Mouse (Mus musculus): Measurements from ENCODE around the gene Lbx2.
A peak's percentile ranks its signal among the peaks of the same experiment; 100 is the strongest.

The Lbx2 gene

GRCm38 (mm10) chr6:83071220-83071619, 14.9 kb upstream of the Lbx2 start:
- DNase-seq, result peak; percentile 32 to 52

DNA sequence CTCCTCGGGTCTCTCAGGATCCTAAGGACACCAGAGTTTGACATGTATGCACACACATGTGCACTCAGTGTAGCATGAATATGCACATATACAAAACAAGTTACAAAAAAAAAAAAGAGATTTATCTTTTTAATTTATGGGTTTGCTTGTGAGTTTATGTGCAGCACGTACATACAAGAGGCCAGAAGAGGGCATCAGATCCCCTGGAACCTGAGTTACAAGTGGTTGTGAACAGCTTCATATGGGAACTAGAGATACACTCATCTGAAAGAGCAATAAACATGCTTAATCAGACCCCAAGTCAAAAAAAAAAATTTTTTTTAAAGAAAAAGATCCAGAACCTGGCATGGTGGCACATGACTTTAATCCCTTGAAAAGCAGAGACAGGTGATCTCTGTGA, 11.2 kb upstream of the Lbx2 start:
- peak in 1 of 2 experiments; percentile 42 for DNase-seq

- peak in 1 of 2 experiments; percentile 35 for DNase-seq
These were observed 8.4 kb upstream of the Lbx2 start, which contains the start of gene Pcgf1 for GRCm38 (mm10) chr6:83077630-83078323. Gene Pcgf1, plus strand, starts transcription at chr6:83077869.

- peak; percentile 100 for DNase-seq
These were observed 7.8 kb upstream of the Lbx2 start for GRCm38 (mm10) chr6:83078324-83078858.

- DNase-seq, result no peak
These were observed 6.0 kb upstream of the Lbx2 start for GRCm38 (mm10) chr6:83080210-83080609.

DNA sequence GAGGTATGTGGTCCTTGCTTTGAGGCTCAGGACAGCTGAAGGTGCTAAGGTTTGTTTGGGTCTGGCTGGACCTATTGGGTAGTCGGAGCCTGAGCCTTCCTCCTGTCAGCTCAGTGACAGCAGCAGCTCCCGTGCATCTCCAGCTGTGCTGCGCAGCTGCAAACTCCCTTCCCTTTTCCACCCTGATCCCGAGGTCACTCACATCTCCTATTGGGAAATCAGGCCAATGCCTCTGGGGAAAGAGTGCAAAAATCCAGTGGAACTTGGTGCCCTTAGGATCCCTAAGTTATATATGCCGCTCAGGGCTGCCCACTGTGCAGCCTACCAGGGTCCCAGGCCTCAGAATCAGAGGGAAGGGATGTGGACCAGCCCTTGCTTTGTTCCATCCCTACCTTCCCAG, 2.7 kb upstream of the Lbx2 start:
- no peak for DNase-seq

DNA sequence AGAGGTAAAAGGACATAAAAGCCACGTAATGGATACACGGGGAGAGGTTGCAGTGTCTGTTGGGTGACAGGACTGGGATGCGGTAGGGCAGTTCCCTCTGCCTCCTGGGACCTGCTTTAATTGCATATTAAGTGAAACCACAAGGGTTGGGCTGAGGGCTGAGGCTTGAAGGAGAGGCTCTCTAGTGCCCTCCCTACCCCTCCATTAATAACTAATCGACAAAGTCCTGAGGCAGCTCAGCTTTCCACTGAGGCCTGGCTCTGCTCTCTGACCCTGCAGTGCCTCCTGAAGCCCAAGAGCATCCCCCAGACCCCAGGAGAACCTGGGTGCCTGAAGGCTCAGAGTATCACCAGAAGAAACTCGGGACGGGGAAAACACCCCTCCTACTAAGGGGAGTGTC, 1.7 kb upstream of the Lbx2 start:
- no peak for DNase-seq

- no peak for DNase-seq
These were observed 1.2 kb downstream of the Lbx2 start for GRCm38 (mm10) chr6:83087205-83087925.

GRCm38 (mm10) chr6:83087926-83088260, 1.7 kb downstream of the Lbx2 start:
- DNase-seq, result no peak

GRCm38 (mm10) chr6:83092416-83093127, 6.4 kb downstream of the Lbx2 start:
- no peak for DNase-seq

DNA sequence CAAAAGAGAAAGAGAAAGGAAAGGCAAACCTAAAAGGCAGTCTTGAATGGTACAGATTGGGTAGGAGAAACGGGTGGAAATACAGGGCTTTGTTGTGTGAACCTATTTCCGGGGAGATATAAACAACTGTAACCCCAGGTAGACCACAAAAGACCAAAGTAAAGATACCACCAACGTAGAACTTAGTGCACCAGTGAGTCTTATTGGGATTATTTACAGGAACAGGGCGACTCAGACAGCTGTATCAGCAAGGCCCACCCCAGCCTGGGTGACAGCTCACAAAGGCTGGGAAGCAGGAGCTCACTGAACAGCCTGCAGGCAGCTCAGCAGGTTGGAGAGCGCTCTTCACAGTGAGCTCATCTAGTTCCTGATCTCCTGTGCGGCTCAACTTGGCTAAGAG, 9.8 kb downstream of the Lbx2 start:
- no peak for DNase-seq

GRCm38 (mm10) chr6:83098411-83098810, 12.2 kb downstream of the Lbx2 start:
- no peak for DNase-seq

DNA sequence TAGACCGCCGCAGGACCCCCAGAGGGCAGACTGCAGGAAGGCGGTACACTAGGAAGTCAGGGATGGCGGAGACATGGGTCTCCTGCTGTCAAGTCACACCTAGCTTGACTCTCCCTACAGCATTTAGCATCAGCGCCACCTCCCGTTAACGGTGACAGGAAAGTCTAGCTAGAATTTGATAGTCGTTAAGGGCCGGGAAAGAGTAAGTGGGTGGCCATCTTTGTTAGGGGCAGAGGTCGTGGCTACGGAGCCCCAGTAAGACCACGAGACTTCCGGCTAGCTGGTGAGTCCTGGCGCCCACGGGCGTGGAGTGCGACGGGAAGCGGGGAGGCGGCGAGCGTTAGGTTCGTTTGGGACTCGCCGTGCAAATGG, 15.1 kb downstream of the Lbx2 start, which contains the start of the genes Ccdc142 and Gm42688:
Ccdc142 (plus strand) TSS at position 286 of the 372 bp plus-strand sequence.
Gm42688 (plus strand) TSS at position 302 of the 372 bp plus-strand sequence.
- DNase-seq, result peak; percentile 83 to 85

DNA sequence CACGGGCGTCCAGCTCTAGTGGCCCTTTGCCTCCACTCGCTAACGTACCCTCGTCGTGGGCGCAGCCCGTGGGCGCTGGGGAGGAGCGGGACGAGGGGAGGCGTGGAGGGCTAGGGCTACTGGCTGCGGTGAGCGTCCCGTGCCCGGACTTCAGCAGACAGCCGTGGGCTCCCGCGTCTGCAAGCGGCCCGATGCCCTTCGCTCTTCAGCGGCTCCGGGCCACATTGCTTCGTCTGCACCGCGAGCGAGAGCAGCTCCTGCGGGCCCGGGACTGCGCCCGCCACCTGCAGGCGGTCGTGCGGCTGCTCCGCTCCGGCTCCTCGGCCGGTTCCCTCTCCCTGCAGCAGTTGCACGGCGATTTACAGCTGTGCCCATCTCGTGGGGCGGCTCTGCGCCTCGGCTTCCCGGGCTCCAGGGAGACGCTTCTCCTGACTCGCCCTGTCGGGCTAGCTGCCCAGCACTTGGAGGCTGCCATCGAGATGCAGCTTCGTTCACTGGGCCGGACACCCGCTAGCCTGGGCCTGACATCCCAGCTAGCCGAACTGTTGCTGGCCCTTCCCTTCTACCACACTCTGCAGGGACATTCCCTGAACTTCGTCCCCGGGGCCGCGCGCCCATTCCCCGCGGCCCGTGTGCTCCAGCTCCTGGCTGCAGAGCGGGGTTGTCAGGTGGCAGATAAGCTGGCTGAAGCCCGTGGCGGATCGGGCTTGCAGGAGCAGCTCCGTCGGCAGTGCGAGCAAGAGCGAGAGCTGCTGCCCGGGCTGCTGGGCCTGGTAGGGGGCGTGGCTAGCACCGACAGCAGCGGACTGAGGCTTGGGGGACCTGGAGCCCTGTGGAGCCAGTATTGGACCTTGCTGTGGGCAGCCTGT, 15.8 kb downstream of the Lbx2 start:
- DNase-seq, result peak; percentile 73 to 76

- no peak for DNase-seq
These were observed 17.0 kb downstream of the Lbx2 start for GRCm38 (mm10) chr6:83103130-83103650.

DNA sequence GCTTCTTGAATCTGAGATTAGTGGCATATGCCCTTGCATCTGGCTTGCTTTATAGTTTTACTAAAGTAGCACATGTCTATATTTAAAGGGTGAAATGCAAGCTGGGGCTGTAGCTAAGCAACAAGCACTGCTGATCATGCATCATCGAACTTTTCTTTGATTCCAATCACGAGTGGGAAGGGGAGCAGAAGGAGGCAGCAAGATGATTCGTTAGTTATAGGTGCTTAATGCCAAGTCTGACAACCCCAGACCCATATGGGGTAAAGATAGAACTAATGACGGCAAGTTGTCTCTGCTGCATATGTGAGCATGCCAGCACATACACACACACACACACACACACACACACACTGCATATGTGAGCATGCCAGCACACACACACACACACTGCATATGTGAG, 18.0 kb downstream of the Lbx2 start:
- DNase-seq, result no peak

DNA sequence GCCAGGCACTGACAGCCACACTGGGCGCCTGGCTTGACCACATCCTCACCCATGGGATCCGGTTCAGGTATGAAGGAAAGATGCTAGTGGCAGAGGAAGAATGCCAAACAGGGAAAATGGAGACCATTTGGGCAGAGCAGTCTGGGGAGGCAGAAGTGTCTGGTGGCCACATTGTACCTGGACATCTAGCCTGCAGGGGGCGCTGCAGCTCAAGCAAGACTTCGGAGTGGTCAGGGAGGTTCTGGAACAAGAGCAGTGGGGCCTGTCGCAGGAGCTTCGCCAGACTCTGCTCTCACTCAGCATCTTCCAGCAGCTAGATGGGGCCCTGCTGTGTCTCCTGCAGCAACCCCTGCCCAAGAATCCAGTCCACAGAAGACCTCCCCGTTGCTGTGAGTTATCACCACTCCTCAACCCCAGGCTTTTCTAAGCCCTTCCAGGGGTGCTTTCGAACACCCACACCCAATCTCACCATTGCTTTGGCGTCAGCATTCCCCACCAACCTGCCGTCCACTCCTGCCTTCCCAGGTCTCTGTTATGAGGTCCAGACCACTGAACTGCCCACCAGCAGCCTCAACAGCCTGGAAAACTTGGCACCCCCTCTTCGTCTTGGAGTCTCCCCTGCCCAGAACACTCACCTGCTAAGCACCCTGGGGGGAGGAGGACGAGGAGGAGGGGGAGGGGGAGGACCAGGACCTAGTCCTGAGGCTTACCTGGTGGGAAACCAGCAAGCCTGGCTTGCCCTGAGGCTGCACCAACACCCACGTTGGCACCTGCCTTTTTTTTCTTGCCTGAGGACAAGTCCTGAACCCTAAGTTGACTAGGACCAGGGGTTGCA, 21.6 kb downstream of the Lbx2 start:
- DNase-seq, result peak; percentile 88

DNA sequence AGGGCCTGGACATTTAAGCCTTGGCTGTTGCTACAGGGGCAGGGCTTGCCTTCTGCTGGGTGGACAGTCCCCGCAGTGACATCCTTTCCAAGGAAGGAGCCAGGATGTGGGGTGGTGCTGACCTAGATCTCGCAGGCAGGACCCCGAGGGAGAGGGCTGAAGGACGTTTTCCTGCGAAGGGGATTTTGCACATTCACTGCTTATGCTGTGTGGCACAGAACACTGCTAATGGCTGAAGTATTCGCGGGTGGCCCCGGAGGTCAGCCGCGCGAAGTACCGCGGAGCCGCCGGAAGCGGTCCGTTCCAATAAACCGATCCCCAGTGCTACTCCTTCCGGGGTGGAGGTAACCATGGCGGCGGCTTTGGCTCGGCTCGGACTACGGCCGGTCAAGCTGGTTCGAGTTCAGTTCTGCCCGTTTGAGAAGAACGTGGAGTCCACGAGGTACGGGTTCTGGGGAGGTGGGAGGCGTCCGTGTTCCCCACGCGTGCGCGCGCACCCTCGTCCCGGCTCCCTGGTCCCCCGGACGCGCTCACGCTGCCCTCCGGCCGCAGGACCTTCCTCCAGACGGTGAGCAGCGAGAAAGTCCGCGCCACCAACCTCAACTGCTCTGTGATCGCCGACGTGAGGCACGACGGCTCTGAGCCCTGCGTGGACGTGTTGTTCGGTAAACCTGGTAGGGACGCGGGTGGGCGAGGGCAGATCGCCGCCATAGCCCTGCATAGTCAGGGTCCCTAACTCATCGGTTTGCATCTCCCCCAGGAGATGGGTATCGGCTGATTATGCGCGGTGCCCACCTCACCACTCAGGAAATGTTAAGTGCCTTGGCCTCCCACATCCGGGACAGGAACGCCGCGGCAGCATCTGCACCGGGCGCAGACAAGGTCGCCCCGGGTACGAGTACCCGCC, 22.8 kb downstream of the Lbx2 start, which contains the start of gene Mrpl53:
Mrpl53 (plus strand) TSS at position 279 of the 907 bp plus-strand sequence.
- peak; percentile 74 to 81 for DNase-seq

GRCm38 (mm10) chr6:83111510-83112136, 25.5 kb downstream of the Lbx2 start:
- DNase-seq, result no peak
